Mouse (Mus musculus): ENCODE data around the gene Trpd52l3.
A peak's percentile ranks its signal among the peaks of the same experiment; 100 is the strongest.

- TF ChIP-seq UBTF (IDR thresholded peaks at IDR 0.05; ENCODE audit: low read depth, low read length) (no peak), E2F4 (IDR thresholded peaks at IDR 0.05; ENCODE audit: insufficient replicate concordance, low read depth, low read length) (no peak), RAD21 (IDR thresholded peaks at IDR 0.05; ENCODE audit: low read depth, low read length) (peak; percentile 23), MAX (IDR thresholded peaks at IDR 0.05; ENCODE audit: low read length) (no peak), POLR2A (IDR thresholded peaks at IDR 0.05; ENCODE audit: low read depth, low read length) (no peak), CTCF (conservative IDR thresholded peaks at IDR 0.05 in 1 of 2, IDR thresholded peaks at IDR 0.05 in 1 of 2; ENCODE audit: low read depth in 2 of 2, low read length in 2 of 2) (peak; percentile 21 to 41; a peak in 3 of 4 replicates), GABPA (IDR thresholded peaks at IDR 0.05; ENCODE audit: insufficient replicate concordance, low read depth, low read length) (no peak), HCFC1 (IDR thresholded peaks at IDR 0.05; ENCODE audit: low read depth, low read length) (no peak), NELFE (IDR thresholded peaks at IDR 0.05; ENCODE audit: low read depth, low read length) (no peak), EP300 (IDR thresholded peaks at IDR 0.05; ENCODE audit: low read length) (no peak)
These were observed 42.3 kb downstream of the Trpd52l3 start for GRCm38 (mm10) chr19:30045857-30046256.
